Mouse (Mus musculus): ENCODE results near the gene Tbca. TPM values are rescaled to one million over a fixed set of nuclear protein-coding genes. Genes with fewer than 3 reads are reported as not detected.

Tbca gene
- polyA plus RNA-seq, 1 experiment from 2014 or later, result 330 TPM

Other genes starting within 250 kb of the Tbca start
- gene Otp, start 86.7 kb downstream of the Tbca start, polyA plus RNA-seq (2014; fragmentation: Nextera tagmentation; extraction: Ambion mirVana), result not detected in 2 replicates
- 17.6 and 21.5 TPM in 2 replicates for gene Wdr41, start 187.4 kb downstream of the Tbca start, polyA plus RNA-seq (2014; fragmentation: Nextera tagmentation; extraction: Ambion mirVana)